Mouse (Mus musculus): Measurements from ENCODE around the gene Nek8. TPM values are rescaled to one million over a fixed set of nuclear protein-coding genes. Genes with fewer than 3 reads are reported as not detected.
A peak's percentile ranks its signal among the peaks of the same experiment; 100 is the strongest.

Nek8 gene
- total RNA-seq, 2 experiments from 2014 or later: 2.6 to 4.1 TPM

DNA sequence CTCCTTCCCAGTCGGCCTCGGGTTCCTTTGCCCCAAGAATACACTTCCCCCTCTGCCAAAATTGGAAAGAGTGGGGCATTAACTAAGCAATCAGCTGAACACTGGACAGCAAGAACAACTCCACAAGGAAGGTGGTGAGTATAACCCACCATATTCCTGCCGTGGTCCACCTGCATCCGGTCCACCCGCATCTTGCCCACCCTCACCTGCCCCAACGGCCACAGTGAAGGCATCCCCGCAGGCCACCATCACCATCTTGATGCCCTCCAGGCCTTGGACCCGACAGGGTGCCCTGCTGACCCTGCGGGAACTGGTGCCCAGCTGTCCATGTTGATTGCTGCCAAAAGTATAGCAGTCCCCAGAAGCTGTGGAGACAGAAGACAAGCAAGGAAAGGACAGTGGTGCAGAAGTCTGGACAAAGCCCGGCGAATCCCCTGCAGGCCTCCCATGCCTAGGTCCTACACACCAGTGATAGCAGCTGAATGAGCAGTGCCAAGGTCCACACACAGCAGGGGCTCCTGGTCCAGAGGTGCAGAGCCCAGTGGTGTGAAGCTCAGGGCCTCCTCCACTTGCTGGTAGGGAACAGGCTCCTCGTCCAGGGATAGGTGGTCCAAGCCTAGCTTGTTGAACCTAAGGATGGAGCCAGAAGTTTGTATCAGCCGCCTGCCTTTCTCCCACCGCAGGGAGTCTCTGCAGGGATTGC is 9.1 kb downstream of the Nek8 start:
- DNase-seq (ENCODE audit: low spot score in 2 of 2): no peak

DNA sequence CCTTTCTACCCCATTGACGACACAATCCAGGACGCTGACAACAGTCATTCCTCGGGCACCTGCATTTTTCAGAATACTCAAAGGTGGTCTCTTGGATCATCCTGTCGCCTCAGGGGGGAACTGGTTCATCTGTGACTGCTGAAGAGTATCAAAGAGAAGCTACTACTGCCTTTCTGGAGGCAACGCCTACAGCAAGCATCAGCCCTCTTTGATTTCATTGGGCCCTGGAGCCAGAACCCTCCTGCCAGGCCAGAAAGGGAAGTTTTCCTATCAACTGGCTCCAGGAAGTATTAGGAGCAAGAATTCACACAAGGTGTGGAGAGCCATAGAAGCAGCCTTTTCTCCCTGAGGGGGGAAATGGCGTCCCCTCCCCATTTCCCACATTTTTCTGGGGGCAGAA is 9.8 kb downstream of the Nek8 start:
- no peak for DNase-seq (ENCODE audit: low spot score in 2 of 2)

DNA sequence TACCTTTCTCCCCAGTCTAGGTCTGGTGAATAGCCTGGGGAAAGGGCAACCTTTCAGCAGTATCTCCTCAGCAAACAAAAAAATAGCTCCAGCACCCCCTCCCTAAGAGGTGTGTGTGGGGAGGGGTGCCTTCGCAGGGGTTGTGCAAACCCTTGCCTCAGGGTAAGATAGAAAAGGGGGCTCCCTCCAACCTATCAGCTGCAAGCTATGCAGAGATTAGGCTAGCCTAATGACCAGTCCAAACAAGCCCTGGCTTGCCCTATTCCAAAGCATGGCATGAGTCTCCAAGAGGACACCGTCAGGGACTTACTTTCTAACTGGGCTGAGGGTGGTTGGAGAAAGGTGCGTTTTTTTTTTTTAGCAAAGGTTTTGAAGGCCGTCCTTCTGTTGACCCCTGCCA is 10.3 kb downstream of the Nek8 start:
- no peak for DNase-seq (ENCODE audit: low spot score in 2 of 2)

DNA sequence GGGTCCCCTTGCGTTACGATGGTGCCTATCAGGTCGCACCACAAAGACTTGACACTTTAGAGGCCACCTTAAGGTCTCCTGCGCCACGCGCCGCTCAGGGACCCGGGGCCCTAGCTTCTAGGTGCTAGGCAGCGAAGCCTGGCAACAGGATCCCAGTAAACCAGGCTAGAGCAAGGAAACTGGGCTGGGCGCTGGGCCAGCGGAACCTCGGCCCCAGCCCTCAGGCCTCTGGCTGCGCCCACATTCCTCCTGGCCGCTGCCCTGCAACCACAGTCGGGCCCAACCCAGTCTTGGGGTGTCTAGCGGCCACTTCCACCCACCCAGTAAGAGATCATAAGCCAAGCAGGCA is 10.7 kb downstream of the Nek8 start:
- no peak for DNase-seq (ENCODE audit: low spot score in 2 of 2)

DNA sequence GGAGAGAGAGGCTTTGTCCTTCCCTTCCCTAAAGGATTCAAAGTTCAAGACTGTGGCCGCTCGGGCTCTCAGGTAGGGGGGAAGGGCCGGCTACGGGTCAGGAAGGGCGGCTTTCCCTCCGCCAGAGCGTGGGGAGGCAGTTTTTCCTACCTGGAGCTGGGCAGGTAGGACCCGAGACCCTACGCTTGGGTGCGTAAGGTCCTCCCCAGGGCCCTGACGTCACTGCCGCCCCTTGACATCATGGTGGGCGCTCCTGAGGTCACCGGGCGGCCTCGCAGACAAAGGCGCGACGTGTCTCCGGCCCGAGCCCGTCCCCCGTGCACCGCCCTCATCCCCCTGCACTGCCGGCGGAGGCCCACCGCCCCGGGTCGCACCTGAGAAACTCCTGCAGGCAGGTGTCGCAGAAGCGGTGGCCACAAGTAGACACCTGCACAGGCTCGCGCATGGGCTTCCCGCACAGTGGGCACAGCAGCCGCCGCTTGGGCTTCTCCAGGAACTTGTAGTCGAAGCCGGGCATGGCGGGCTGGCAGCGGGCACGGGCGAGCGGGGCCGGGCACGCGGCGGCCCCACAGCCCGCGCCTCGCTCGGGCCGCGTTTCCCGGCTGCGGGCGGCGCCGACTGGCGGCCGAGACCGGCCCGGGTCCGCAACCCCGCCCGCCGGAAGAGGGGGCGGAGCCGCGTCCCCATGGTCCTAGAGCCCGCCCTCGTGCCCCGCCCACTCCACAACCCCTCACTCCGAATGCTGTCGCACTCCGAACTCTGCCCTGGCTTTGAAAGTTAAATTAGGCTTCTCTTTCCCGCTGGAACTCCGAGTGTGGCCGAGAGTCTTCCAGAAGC is 11.3 kb downstream of the Nek8 start, which contains the start of gene Traf4:
TSS of gene Traf4 (minus strand) at position 666 of the 837 bp plus-strand sequence.
- peak; percentile 56 to 70 for DNase-seq (ENCODE audit: low spot score in 2 of 2)

DNA sequence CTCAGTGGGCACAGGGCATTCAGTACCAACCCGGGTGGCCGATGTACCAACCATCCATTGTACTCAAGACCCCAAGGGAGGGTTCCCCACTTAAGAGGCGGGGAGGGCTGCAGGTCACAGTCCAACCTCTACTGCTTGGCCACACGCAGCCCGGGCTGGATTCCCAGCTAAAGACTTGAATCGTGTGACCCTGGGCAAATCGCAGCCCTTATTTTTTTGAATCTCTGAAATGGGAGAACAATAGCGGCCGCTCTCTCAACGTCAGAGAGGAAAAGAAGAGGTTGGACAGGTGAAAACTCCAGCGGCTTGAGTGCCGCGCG is 11.9 kb downstream of the Nek8 start:
- no peak for DNase-seq (ENCODE audit: low spot score in 2 of 2)

DNA sequence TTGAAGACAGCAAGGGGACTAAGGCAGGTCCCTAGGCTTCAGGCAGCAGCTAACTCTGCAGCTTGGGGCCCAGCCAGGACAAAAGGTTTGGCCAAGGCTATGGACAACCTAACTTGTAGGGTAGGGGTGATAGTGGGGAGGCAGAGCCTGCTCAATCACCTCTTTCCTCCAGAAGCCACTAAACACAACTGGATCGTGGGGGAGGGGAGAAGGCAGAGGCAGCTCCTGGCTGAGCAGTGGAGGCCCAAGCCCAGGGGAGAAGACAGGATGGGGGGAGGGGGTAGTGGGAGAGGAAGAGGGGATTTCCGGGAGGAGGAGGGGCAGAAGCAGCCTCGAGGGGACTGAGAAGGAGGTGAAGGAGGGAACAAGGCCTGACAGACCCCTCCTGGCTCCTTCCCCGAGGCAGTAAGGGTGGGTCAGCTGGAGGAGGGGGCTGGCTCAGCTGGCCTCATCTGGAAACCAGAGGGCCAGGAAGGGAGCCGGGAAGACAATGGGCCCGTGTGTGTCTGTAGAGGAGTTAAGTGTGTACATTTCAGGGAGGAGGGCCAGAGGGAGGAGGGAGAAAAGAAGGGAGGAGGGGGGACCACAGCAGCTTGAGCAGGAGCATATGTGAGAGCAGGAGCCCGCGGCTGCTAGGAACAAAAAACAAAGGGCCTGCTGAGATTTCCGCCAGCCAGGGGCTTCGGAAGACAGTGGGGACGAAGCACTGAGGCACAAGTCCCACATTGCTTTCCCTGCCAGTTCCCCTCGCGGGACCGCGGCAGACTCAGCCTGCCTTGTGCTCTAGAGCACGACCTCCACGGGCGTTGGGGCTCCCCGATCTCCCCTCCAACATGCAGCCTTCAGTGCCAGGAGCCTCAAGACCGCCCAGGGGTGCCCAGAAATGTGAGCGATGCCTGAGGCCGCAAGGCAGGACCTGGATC is 12.5 kb downstream of the Nek8 start:
- no peak for DNase-seq (ENCODE audit: low spot score in 2 of 2)

DNA sequence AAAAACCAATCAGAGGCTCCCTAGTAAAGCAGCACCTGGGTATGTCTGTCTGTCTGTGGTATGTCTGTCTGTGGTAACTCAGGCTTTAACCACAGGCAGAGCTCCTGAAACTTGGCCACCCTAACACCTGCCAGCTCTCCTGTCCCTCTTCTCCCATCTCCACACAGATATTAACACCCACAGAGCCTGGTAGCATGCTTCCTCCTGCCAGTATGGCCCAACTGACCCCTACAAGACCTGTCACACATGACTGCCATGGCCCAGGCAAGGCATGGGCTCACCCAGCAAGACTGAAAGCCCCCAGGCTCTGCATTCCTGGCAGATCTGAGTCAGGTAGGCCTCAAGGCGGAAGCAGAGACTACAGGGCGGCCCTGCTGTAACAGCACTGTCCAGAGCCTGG is 13.4 kb downstream of the Nek8 start:
- no peak for DNase-seq (ENCODE audit: low spot score in 2 of 2)

DNA sequence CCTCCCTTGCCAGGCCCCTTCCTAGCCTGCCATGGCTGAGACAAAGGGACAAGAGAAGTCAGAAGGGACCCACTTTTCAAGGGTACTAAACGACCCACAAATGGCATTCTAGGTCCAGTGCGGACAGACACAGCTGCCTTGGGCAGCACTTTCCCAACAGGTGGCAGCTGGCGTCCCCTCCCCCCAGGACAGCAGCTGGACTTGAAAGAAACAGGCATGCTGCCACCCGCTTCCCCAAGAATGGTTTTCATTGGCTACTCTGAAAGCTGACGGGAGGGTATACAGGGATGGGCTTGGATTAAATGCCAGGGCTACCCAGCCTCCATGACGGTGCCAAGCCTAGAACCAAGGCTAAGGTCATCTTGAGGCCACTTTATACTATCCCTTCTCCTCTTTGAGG is 14.0 kb downstream of the Nek8 start:
- DNase-seq (ENCODE audit: low spot score in 2 of 2): no peak

DNA sequence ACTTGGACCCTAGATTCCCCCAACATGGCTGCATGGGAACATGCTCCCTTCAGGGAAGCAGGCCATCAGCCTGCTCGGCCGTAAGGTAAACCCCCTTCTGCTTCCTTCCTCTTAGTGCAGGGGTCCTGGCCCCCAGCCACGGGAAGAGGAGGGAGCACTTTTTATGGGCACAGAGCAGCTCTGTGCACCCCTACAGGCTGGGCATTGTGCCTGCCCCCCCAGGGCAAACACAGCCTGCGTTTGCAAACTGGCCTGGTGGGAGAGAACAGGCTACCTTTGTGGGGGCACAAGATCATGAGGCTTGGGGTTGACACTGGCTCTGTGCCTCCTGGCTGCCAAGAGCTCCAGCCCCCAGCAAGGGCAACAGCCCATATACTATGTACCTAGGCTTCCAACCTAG is 14.5 kb downstream of the Nek8 start:
- no peak for DNase-seq (ENCODE audit: low spot score in 2 of 2)

DNA sequence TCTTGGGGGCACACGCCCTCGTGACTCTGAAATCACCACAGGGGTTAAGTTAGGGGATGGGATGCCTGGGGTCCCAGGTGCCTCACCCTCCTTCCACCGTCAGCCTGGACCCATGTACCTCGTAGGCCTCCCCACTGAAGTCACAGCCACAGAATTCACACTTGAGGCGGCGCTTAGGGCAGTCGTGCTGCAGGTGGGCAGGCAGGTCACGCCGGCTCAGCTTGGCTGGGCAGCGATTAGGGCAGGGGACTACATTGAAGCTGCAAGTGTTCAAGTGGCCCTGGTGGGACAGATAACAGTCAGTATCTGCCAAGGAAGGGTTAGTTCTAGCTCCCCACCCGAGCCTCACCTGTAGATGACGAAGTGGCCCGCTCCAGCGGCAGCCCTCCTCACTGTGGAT is 15.3 kb downstream of the Nek8 start:
- no peak for DNase-seq (ENCODE audit: low spot score in 2 of 2)

DNA sequence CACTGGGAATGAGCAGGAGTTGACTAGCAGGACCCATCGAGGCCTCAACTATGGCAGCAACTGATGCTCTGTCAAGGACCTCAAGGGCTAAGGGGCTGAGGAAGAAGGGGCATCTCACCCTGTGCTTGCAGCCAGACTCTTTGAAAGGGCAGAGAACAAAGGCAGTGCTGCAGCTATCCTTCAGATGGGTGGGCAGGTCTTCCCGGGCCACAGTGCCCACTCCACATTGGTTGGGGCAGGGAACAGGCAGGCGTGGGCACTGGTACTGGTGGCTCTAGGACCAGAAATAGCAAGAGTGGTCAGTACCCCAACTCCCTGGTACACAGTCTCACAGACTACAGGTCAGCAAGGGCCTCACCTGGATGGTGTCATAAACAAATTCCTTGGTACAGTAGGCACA is 15.8 kb downstream of the Nek8 start:
- no peak for DNase-seq (ENCODE audit: low spot score in 2 of 2)

DNA sequence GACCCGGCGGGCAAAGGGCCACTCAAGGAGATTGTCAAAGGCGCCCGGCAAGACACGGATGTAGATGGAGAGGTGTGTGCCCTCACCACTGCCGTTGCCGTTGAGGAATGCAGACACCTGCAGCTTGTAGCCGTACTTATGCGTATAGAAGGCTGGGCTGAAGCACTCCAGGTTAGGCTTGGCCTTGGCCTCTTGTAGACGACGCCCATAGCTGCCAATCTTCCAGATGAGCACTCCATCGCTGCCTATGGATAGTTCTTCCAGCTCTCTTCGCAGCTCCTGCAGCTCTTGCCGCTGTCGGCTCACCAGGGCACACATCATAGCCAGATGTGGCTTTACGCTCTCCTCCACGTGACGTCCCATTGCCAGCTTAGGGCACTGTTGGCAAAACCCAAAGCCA is 16.3 kb downstream of the Nek8 start:
- no peak for DNase-seq (ENCODE audit: low spot score in 2 of 2)

DNA sequence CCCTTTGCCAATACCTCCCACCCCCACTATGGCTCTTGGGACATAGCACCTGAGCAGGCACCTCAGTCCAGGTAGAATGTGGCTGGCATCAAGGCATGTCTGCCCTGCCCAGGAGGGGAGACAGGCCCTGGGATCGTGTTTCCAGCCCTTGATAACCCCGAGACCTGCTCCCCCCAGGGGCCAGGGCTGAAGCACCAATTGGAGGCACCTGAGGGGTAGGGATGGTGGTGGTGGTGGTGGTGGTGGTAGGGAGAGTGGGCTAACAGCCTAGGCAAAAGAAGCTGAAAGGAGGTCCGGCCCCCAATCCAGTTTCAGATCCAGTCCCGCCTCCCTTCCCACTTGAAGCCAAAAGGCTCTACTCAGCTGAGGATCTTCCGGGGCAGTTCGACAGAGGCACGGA is 16.9 kb downstream of the Nek8 start:
- DNase-seq (ENCODE audit: low spot score in 2 of 2): no peak

DNA sequence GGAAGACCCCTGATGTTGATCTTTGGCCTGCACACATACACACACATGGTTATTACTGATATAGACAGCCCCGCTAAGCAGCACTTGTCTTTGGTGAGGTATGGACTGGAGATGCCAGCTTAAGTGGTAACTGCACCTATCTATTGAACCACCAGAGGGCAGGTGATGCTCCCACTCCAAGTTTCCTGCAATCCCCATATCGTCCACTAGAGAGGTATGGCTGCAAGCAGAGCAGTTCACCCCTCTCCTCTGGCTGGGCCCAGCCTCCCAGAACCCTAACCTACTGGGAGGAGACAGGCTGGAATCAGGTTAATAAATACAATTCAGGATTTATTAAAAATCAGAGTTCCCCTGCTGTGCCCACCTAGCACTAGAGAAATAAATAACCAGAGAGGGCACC is 17.4 kb downstream of the Nek8 start:
- peak; percentile 61 to 91 for DNase-seq (ENCODE audit: low spot score in 2 of 2)

DNA sequence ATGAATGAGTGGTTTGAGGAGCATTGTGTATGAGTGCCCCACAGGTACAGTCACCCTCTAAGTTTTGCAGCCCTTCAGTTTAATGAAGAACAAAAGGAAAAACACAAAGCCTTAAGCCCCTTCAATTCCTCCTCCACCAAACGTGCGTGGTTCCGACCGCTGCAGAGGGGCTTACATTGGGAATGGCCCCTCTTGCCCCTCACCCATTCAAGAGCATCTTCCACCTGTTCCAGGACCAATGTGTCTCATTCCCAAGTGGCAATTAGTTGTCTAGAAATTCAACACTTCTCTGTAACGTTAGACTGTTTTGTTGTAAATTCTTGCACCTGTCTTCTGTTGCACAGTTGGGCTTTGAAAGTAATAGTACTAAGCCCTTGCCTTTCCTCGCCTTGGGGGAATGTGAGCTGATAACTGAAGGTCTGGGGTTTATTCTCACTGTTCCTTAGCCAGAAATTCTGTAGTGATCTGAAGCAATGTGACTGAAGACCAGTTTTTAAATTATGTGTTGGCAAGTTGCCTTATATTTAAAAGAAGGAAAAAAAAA is 20.2 kb downstream of the Nek8 start:
- no peak for DNase-seq (ENCODE audit: low spot score in 2 of 2)

DNA sequence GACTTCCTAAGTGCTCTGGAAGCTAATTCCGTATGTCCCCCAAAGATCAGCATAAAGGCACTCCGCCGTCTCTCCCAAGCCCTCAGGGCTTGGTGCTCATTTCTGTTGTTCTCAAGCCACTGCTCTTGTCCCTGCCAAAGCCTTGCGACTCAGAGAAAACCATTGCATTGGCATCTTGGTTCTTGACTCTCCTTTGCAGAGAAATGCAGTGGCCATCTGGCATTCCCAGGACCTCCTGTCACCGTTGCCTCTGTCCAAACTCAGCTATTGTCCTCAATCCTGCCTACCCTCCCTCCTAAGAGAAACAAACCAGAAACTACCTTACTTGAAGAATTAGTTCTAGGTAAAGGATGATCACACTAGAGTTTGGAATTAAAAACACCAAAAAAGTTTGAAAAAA is 20.8 kb downstream of the Nek8 start:
- DNase-seq (ENCODE audit: low spot score in 2 of 2): no peak

DNA sequence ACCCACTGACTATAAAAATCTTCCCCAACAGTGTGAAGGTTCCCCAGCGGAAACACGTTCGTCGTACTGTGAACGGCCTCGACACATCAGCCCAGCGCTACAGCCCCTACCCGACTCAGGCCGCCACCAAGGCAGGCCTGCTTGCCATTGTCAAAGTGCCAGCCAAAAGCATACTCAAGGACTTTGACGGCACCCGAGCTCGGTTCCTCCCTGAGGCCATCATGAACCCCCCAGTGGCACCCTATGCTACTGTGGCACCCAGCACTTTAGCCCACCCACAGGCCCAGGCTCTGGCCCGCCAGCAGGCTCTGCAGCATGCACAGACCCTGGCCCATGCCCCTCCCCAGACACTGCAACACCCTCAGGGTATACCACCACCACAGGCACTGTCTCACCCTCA is 22.7 kb downstream of the Nek8 start:
- DNase-seq (ENCODE audit: low spot score in 2 of 2): no peak

DNA sequence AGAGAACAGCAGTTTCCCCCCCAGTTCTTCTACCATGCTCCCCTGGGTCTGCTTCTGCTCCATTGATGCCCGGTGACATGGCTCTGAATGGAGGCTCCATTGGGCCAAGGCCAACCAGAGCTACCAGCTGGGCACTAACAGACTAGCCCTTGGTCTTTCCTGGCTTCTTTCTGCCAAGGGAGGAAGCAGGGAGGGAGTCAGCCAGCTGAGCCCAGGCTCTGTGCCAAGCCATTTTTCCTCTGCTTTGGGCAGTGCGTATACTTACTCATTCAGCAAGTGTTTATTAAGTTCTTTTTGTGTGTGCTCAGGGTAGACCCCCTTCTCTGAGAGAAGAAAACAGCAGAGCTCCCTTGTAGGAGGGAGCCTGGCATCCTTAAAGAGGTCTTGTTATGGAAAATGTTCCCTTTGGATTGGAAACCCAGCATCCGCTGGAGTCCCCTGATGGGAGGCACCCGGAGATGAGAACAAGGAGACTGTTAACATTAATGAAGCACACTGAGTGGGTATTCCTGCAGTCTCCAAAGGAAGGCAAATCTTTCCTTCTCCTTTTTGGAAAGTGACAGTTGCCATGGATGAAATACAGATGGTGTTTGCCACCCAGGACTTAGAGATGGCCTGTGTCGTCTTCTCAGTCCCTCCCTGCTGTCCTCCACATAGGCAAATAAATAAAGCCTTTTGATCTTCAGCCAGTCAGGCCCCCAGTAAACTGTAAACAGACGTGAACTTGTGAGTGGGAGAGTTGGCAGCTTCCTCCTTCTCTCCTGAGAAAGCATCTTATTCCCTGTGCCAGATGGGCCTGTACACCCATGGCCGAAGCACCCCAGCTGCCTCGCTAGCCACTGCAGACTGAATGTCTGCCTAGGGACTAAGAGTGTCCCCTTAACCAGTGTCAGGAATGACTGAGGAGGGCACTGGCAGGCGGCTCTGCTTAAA is 23.9 kb downstream of the Nek8 start:
- peak; percentile 69 to 88 for DNase-seq (ENCODE audit: low spot score in 2 of 2)

DNA sequence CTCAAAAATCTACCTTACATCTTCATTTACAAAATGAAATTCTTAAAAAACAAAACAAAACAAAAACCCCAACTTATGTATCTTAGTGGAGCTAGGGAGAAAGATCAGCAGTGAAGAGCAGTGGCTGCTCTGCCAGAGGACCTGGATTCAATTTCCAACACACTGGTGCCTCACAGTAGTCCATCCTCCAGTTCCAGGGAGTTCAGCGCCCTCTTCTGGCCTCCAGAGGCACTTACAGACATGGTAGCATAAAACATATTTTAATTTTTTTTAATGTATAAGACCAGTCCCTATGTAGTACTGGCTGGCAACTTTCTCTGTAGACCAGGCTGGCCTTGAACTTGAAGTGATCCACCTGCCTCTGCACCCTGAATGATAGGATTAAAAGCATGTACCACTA is 25.3 kb downstream of the Nek8 start:
- DNase-seq (ENCODE audit: low spot score in 2 of 2): no peak

Measured in layer of hippocampus, adult 18-20 months (tissue).